Mouse (Mus musculus): ENCODE results near the gene Ndufs6.

DNA sequence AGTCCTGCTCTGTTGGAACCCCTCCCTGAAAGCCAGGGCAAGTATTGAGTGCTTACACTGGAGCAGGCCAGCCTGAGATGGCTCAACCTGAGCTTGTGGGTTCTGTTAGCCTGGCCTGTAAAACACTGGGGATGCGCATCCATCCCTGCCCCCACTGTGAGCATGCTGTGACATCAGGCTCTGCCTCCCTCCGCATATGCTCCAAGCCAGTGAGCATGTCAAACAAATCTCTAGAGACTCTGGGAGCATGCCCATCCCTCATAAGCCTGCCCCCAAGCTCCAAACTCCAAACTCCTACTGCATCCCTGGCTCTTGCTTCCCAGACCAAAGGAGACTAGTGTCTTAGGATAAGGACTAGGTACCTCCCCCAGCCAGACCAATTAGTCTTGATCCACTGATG, 46.3 kb upstream of the Ndufs6 start:
- TF ChIP-seq GATA1 (IDR thresholded peaks at IDR 0.05; ENCODE audit: low read length) (no peak), TAL1 (IDR thresholded peaks at IDR 0.05; ENCODE audit: low read length) (no peak)
